Mouse (Mus musculus) liver, embryonic 14.5 days (tissue): ENCODE measurements around the gene Tmf1. TPM values are rescaled to one million over a fixed set of nuclear protein-coding genes. Genes with fewer than 3 reads are reported as not detected.

ENCODE experiments used
- ATAC-seq: fragments of 200-750 bp; cut with Nextera tagmentation; 2 replicates; pipeline ENCODE4 v1.8.0; 2017; ENCODE audit warnings: moderate number of reproducible peaks, mild to moderate bottlenecking, moderate library complexity; ENCODE audit not compliant: insufficient read depth
- DNase-seq, 3 experiments: peaks; one replicate each; pipeline ENCODE4 v3.0.0-alpha.2; 2012 to 2013; ENCODE audit warnings: low read depth in 3 of 3, low spot score in 3 of 3
- H3K27ac ChIP-seq: fragments of 300-500 bp; sonication (generic); 2 replicates; pipeline ENCODE4 v1.5.1; 2014; ENCODE audit warnings: moderate library complexity, mild to moderate bottlenecking, control low read depth, inconsistent platforms
- H3K27me3 ChIP-seq: fragments of 300-500 bp; sonication (generic); 2 replicates; pipeline ENCODE4 v1.6.1; 2014; ENCODE audit warnings: mild to moderate bottlenecking, low read length, moderate library complexity; ENCODE audit not compliant: control insufficient read depth, insufficient read depth
- H3K36me3 ChIP-seq: fragments of 300-500 bp; sonication (generic); replicated peaks from 2 replicates; pipeline ENCODE4 v1.6.1; 2014; ENCODE audit warnings: low read depth; ENCODE audit not compliant: control insufficient read depth, insufficient read depth
- H3K4me1 ChIP-seq, 2 experiments: fragments of 200-500 bp in 1 of 2; fragments of 300-500 bp in 1 of 2; sonication (generic) in 1 of 2; replicated peaks; 2 replicates each; pipeline ENCODE4 v1.6.1; 2012 to 2014; ENCODE audit warnings: antibody characterized with exemption in 1 of 2, inconsistent platforms in 1 of 2, low read length in 1 of 2; ENCODE audit not compliant: control insufficient read depth in 2 of 2, insufficient read depth in 2 of 2
- H3K4me2 ChIP-seq: fragments of 300-500 bp; sonication (generic); 2 replicates; pipeline ENCODE4 v1.6.1; 2014; ENCODE audit warnings: low read depth, mild to moderate bottlenecking, control low read depth, moderate library complexity
- H3K4me3 ChIP-seq, 2 experiments: fragments of 200-500 bp in 1 of 2; fragments of 300-500 bp in 1 of 2; sonication (generic) in 1 of 2; 2 replicates each; pipeline ENCODE4 v1.5.1; 2012 to 2014; ENCODE audit warnings: low read depth in 2 of 2, low read length in 2 of 2, mild to moderate bottlenecking in 2 of 2, control low read depth in 1 of 2, inconsistent platforms in 1 of 2, moderate library complexity in 1 of 2; ENCODE audit not compliant: insufficient read depth in 1 of 2
- H3K9ac ChIP-seq: fragments of 300-500 bp; sonication (generic); replicated peaks from 2 replicates; pipeline ENCODE4 v1.6.1; 2014; ENCODE audit warnings: mild to moderate bottlenecking, control low read depth, moderate library complexity
- H3K9me3 ChIP-seq: fragments of 300-500 bp; sonication (generic); 2 replicates; pipeline ENCODE4 v1.6.1; 2016; ENCODE audit warnings: low read length, mixed read lengths; ENCODE audit not compliant: control insufficient read depth
- CTCF ChIP-seq: IDR thresholded peaks from 2 replicates; pipeline ENCODE4 v1.5.1; 2016; ENCODE audit warnings: antibody characterized with exemption, low read depth, control low read depth
- EP300 ChIP-seq: IDR thresholded peaks from 2 replicates; pipeline ENCODE4 v1.6.1; 2016; ENCODE audit warnings: antibody characterized with exemption, low read depth
- WGBS: fragments of 180-500 bp; shearing (Covaris S2); extraction: QIAGEN DNeasy Blood & Tissue Kit; methylation state at CpG from one replicate; pipeline ENCODE4 v1.1.7; 2014; ENCODE audit not compliant: insufficient replicate concordance; 5-methylcytosine and 5-hydroxymethylcytosine counted together
- polyA plus RNA-seq, 2 experiments: library from polyadenylated mRNA; depleted of rRNA in 1 of 2; stranded (reverse) in 1 of 2; unstranded in 1 of 2; fragments of >200 nt; fragmentation: Nextera tagmentation in 1 of 2; extraction: Ambion mirVana in 1 of 2; gene quantifications; 2 replicates each; pipeline versions ENCODE4 v1.2.1 to v1.2.3; 2012 to 2014

The Tmf1 gene
- polyA plus RNA-seq, 2 experiments: 1.4 to 12.3 TPM

DNA sequence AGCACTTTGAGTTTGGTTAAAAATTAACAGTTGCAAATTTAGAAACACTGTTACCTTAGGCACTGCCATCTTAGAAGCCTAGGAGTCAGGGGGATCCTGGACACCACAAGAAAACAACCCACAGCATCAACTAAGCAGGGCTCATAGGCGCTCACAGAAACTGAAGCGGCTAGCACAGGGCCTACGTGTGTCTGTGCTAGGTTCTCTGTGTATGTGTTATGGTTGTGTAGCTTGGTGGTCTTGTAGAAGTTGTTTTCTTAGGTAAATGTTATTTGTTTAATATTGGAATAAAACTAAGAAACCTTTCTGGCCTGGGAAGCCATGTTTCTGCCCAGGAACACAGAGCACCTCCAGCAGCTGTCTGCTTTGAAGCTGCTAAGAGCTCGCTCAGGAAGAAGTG lies 30.8 kb upstream of the Tmf1 start:
- DNase-seq: no peak
- H3K9ac ChIP-seq: no peak overlapping the region
- peak overlapping the region; percentile 96 for H3K4me2 ChIP-seq
- no peaks in the 10 kb centered on the region for H3K9me3 ChIP-seq
- peaks cover 26 to 42% of the 10 kb centered on the region in 2 experiments for H3K4me1 ChIP-seq
- no peak for ATAC-seq
- H3K27ac ChIP-seq: no peak overlapping the region
- no peak overlapping the region for H3K4me3 ChIP-seq
- H3K27me3 ChIP-seq: no peaks in the 10 kb centered on the region
- H3K36me3 ChIP-seq: no peaks in the 10 kb centered on the region
- 78% methylated on average over 4 of the region's 4 CpGs for WGBS
- TF ChIP-seq EP300: no peak
- TF ChIP-seq CTCF: no peak

GRCm38 (mm10) chr6:97209201-97209600 lies 30.3 kb upstream of the Tmf1 start:
- Histone ChIP-seq H3K4me1 (peaks cover 32 to 42% of the 10 kb centered on the region in 2 experiments), H3K9ac (no peak overlapping the region), H3K27me3 (no peaks in the 10 kb centered on the region), H3K36me3 (no peaks in the 10 kb centered on the region), H3K4me2 (no peak overlapping the region), H3K4me3 (no peak overlapping the region), H3K27ac (no peak overlapping the region), H3K9me3 (no peaks in the 10 kb centered on the region)
- 51% methylated on average over 3 of the region's 3 CpGs for WGBS
- ATAC-seq (no peak), DNase-seq (no peak)
- peak; percentile 22 for TF ChIP-seq CTCF
- TF ChIP-seq EP300: no peak

GRCm38 (mm10) chr6:97208406-97208805 lies 29.5 kb upstream of the Tmf1 start:
- Histone ChIP-seq H3K9ac (no peak overlapping the region), H3K4me1 (peaks cover 35 to 40% of the 10 kb centered on the region in 2 experiments), H3K27me3 (no peaks in the 10 kb centered on the region), H3K27ac (no peak overlapping the region), H3K36me3 (no peaks in the 10 kb centered on the region), H3K4me3 (no peak overlapping the region), H3K9me3 (no peaks in the 10 kb centered on the region), H3K4me2 (no peak overlapping the region)
- no peak for ATAC-seq
- 40% methylated on average over 3 of the region's 3 CpGs for WGBS
- no peak for TF ChIP-seq CTCF
- TF ChIP-seq EP300: no peak
- no peak for DNase-seq

DNA sequence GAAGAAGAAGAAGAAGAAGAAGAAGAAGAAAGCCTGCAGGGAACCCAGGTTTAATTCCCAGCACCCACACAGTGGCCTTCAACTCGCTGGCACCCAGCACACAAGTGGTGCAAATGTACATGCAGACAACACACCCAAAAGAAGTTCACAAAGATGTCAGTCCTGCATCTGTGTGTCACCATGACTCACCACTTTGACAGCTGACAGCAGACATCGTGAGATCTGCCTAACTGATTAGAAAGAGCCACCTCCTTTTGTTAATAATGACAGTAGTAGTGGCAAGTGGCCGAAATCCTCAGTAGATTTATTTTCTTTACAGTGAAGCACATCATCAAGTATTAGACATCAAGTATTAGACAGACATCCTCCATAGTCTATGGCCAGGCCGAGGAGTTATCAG lies 28.2 kb upstream of the Tmf1 start:
- WGBS: 39% methylated on average over 4 of the region's 4 CpGs
- Histone ChIP-seq H3K4me1 (peaks cover 35 to 36% of the 10 kb centered on the region in 2 experiments), H3K9me3 (no peaks in the 10 kb centered on the region), H3K4me3 (no peak overlapping the region), H3K4me2 (no peak overlapping the region), H3K9ac (no peak overlapping the region), H3K36me3 (no peaks in the 10 kb centered on the region; the same call in 1 of the 2 replicates), H3K27me3 (no peaks in the 10 kb centered on the region), H3K27ac (no peak overlapping the region; the same call in 1 of the 2 replicates)
- DNase-seq: peak in 1 of 3 experiments; percentile 51
- no peak for ATAC-seq
- TF ChIP-seq EP300 (0 out of 2 replicates have a peak, but pooled peaks have one; percentile 23), CTCF (no peak)

- DNase-seq (peak; percentile 98 to 99 (median 98)), ATAC-seq (peak; percentile 97)
- H3K36me3 ChIP-seq: no peaks in the 10 kb centered on the region; the same call in 1 of the 2 replicates
- no peaks in the 10 kb centered on the region for H3K9me3 ChIP-seq
- peak within 1 kb of the TSS; percentile 94 to 99 for H3K4me3 ChIP-seq
- peak within 1 kb of the TSS; percentile 79 for H3K27ac ChIP-seq
- no peaks in the 10 kb centered on the region for H3K27me3 ChIP-seq
- 1% methylated on average over 38 of the region's 38 CpGs for WGBS
- H3K4me2 ChIP-seq: peak within 1 kb of the TSS; percentile 89
- H3K4me1 ChIP-seq: peaks cover 32 to 34% of the 10 kb centered on the region in 2 experiments
- TF ChIP-seq CTCF (no peak), EP300 (no peak)
- H3K9ac ChIP-seq: peak within 1 kb of the TSS; percentile 98
Observed at GRCm38 (mm10) chr6:97205439-97205885, 26.5 kb upstream of the Tmf1 start, which contains the start of gene Uba3. Gene Uba3, minus strand, starts transcription at chr6:97205647.
